Mouse (Mus musculus): ENCODE measurements at regions not wholly inside any gene's neighbourhood (a gene's known extent, or its start where the extent isn't known, plus 50 kb on each side); places are given as distances from the start of the nearest gene placed in this dataset.

GRCm38 (mm10) chr8:82476708-82477425 is 73.8 kb upstream of the Il15 start:
- 43% methylated on average over 7 of the region's 7 CpGs for WGBS
- Histone ChIP-seq H3K27me3 (ENCODE audit: control insufficient read depth, insufficient read depth, low read length) (no peaks in the 10 kb centered on the region), H3K36me3 (ENCODE audit: control insufficient read depth, insufficient read depth, low read length) (no peaks in the 10 kb centered on the region), H3K27ac (replicated peaks; ENCODE audit: low read depth, low read length) (no peak overlapping the region), H3K4me2 (replicated peaks; ENCODE audit: low read depth, low read length, severe bottlenecking) (no peak overlapping the region), H3K9me3 (ENCODE audit: control insufficient read depth, low read length) (no peaks in the 10 kb centered on the region), H3K4me1 (ENCODE audit: control insufficient read depth, insufficient read depth, low read length) (no peaks in the 10 kb centered on the region), H3K9ac (ENCODE audit: low read depth, low read length, severe bottlenecking) (no peak overlapping the region), H3K4me3 (replicated peaks; ENCODE audit: low read length) (no peak overlapping the region)
- TF ChIP-seq POLR2A (IDR thresholded peaks at IDR 0.05; ENCODE audit: borderline replicate concordance, extremely low read depth, insufficient read depth, insufficient read length) = no peak
- ATAC-seq (ENCODE audit: low FRiP score, low read depth) (no peak), DNase-seq (ENCODE audit: low spot score) (no peak)

- WGBS = 70% methylated on average over 2 of the region's 2 CpGs
- ATAC-seq (ENCODE audit: low FRiP score, low read depth) (no peak), DNase-seq (ENCODE audit: low spot score) (no peak)
- Histone ChIP-seq H3K27me3 (ENCODE audit: control insufficient read depth, insufficient read depth, low read length) (no peaks in the 10 kb centered on the region), H3K4me1 (ENCODE audit: control insufficient read depth, insufficient read depth, low read length) (no peaks in the 10 kb centered on the region), H3K36me3 (ENCODE audit: control insufficient read depth, insufficient read depth, low read length) (no peaks in the 10 kb centered on the region), H3K9ac (ENCODE audit: low read depth, low read length, severe bottlenecking) (no peak overlapping the region), H3K4me3 (replicated peaks; ENCODE audit: low read length) (no peak overlapping the region), H3K27ac (replicated peaks; ENCODE audit: low read depth, low read length) (no peak overlapping the region), H3K4me2 (replicated peaks; ENCODE audit: low read depth, low read length, severe bottlenecking) (no peak overlapping the region), H3K9me3 (ENCODE audit: control insufficient read depth, low read length) (no peaks in the 10 kb centered on the region)
- no peak for TF ChIP-seq POLR2A (IDR thresholded peaks at IDR 0.05; ENCODE audit: borderline replicate concordance, extremely low read depth, insufficient read depth, insufficient read length)
These were observed 70.2 kb upstream of the Il15 start for GRCm38 (mm10) chr8:82473266-82473665.

- H3K4me2 ChIP-seq (replicated peaks; ENCODE audit: low read depth, low read length, severe bottlenecking) = no peak overlapping the region
- no CpG with 5 or more reads among the region's 1 CpGs for WGBS
- H3K9ac ChIP-seq (ENCODE audit: low read depth, low read length, severe bottlenecking) = no peak overlapping the region
- no peak for DNase-seq (ENCODE audit: low spot score)
- H3K9me3 ChIP-seq (ENCODE audit: control insufficient read depth, low read length) = no peaks in the 10 kb centered on the region
- TF ChIP-seq POLR2A (IDR thresholded peaks at IDR 0.05; ENCODE audit: borderline replicate concordance, extremely low read depth, insufficient read depth, insufficient read length) = no peak
- H3K4me1 ChIP-seq (ENCODE audit: control insufficient read depth, insufficient read depth, low read length) = no peaks in the 10 kb centered on the region
- no peak for ATAC-seq (ENCODE audit: low FRiP score, low read depth)
- no peak overlapping the region for H3K27ac ChIP-seq (replicated peaks; ENCODE audit: low read depth, low read length)
- no peak overlapping the region for H3K4me3 ChIP-seq (replicated peaks; ENCODE audit: low read length)
- no peaks in the 10 kb centered on the region for H3K36me3 ChIP-seq (ENCODE audit: control insufficient read depth, insufficient read depth, low read length)
- H3K27me3 ChIP-seq (ENCODE audit: control insufficient read depth, insufficient read depth, low read length) = no peaks in the 10 kb centered on the region
These were observed 68.8 kb upstream of the Il15 start for GRCm38 (mm10) chr8:82471825-82472224.

- ATAC-seq (ENCODE audit: low FRiP score, low read depth) (no peak), DNase-seq (ENCODE audit: low spot score) (no peak)
- Histone ChIP-seq H3K27me3 (ENCODE audit: control insufficient read depth, insufficient read depth, low read length) (no peaks in the 10 kb centered on the region), H3K4me1 (ENCODE audit: control insufficient read depth, insufficient read depth, low read length) (no peaks in the 10 kb centered on the region), H3K4me3 (replicated peaks; ENCODE audit: low read length) (no peak overlapping the region), H3K36me3 (ENCODE audit: control insufficient read depth, insufficient read depth, low read length) (no peaks in the 10 kb centered on the region), H3K4me2 (replicated peaks; ENCODE audit: low read depth, low read length, severe bottlenecking) (no peak overlapping the region), H3K27ac (replicated peaks; ENCODE audit: low read depth, low read length) (no peak overlapping the region), H3K9me3 (ENCODE audit: control insufficient read depth, low read length) (no peaks in the 10 kb centered on the region), H3K9ac (ENCODE audit: low read depth, low read length, severe bottlenecking) (no peak overlapping the region)
- no peak for TF ChIP-seq POLR2A (IDR thresholded peaks at IDR 0.05; ENCODE audit: borderline replicate concordance, extremely low read depth, insufficient read depth, insufficient read length)
These were observed 66.8 kb upstream of the Il15 start for GRCm38 (mm10) chr8:82469824-82470223.

GRCm38 (mm10) chr8:82462841-82463240 is 59.8 kb upstream of the Il15 start:
- Histone ChIP-seq H3K4me2 (replicated peaks; ENCODE audit: low read depth, low read length, severe bottlenecking) (no peak overlapping the region), H3K27me3 (ENCODE audit: control insufficient read depth, insufficient read depth, low read length) (no peaks in the 10 kb centered on the region), H3K36me3 (ENCODE audit: control insufficient read depth, insufficient read depth, low read length) (no peaks in the 10 kb centered on the region), H3K9ac (ENCODE audit: low read depth, low read length, severe bottlenecking) (no peak overlapping the region), H3K27ac (replicated peaks; ENCODE audit: low read depth, low read length) (no peak overlapping the region), H3K4me1 (ENCODE audit: control insufficient read depth, insufficient read depth, low read length) (no peaks in the 10 kb centered on the region), H3K9me3 (ENCODE audit: control insufficient read depth, low read length) (no peaks in the 10 kb centered on the region), H3K4me3 (replicated peaks; ENCODE audit: low read length) (no peak overlapping the region)
- DNase-seq (ENCODE audit: low spot score) (no peak), ATAC-seq (ENCODE audit: low FRiP score, low read depth) (no peak)
- TF ChIP-seq POLR2A (IDR thresholded peaks at IDR 0.05; ENCODE audit: borderline replicate concordance, extremely low read depth, insufficient read depth, insufficient read length) = no peak

GRCm38 (mm10) chr8:82459007-82459406 is 56.0 kb upstream of the Il15 start:
- Histone ChIP-seq H3K36me3 (ENCODE audit: control insufficient read depth, insufficient read depth, low read length) (no peaks in the 10 kb centered on the region), H3K4me1 (ENCODE audit: control insufficient read depth, insufficient read depth, low read length) (no peaks in the 10 kb centered on the region), H3K4me2 (replicated peaks; ENCODE audit: low read depth, low read length, severe bottlenecking) (no peak overlapping the region), H3K9me3 (ENCODE audit: control insufficient read depth, low read length) (no peaks in the 10 kb centered on the region), H3K27me3 (ENCODE audit: control insufficient read depth, insufficient read depth, low read length) (no peaks in the 10 kb centered on the region), H3K27ac (replicated peaks; ENCODE audit: low read depth, low read length) (no peak overlapping the region), H3K4me3 (replicated peaks; ENCODE audit: low read length) (no peak overlapping the region), H3K9ac (ENCODE audit: low read depth, low read length, severe bottlenecking) (no peak overlapping the region)
- TF ChIP-seq POLR2A (IDR thresholded peaks at IDR 0.05; ENCODE audit: borderline replicate concordance, extremely low read depth, insufficient read depth, insufficient read length) = no peak
- no peak for DNase-seq (ENCODE audit: low spot score)
- no peak for ATAC-seq (ENCODE audit: low FRiP score, low read depth)
